Mouse (Mus musculus) inflammation-experienced regulatory T-cells (primary cell): ENCODE results near the gene Zfp667. TPM values are rescaled to one million over a fixed set of nuclear protein-coding genes. Genes with fewer than 3 reads are reported as not detected.

ENCODE experiments used
- polyA plus RNA-seq, 2 experiments: library from polyadenylated mRNA; unstranded; fragments of 100-300 nt; shearing (Covaris generic); gene quantifications; one replicate each; pipeline ENCODE4 v1.2.1; 2017

Gene Zfp667
- polyA plus RNA-seq, result 1 to 10 TPM; 5.1 to 5.5 TPM

DNA sequence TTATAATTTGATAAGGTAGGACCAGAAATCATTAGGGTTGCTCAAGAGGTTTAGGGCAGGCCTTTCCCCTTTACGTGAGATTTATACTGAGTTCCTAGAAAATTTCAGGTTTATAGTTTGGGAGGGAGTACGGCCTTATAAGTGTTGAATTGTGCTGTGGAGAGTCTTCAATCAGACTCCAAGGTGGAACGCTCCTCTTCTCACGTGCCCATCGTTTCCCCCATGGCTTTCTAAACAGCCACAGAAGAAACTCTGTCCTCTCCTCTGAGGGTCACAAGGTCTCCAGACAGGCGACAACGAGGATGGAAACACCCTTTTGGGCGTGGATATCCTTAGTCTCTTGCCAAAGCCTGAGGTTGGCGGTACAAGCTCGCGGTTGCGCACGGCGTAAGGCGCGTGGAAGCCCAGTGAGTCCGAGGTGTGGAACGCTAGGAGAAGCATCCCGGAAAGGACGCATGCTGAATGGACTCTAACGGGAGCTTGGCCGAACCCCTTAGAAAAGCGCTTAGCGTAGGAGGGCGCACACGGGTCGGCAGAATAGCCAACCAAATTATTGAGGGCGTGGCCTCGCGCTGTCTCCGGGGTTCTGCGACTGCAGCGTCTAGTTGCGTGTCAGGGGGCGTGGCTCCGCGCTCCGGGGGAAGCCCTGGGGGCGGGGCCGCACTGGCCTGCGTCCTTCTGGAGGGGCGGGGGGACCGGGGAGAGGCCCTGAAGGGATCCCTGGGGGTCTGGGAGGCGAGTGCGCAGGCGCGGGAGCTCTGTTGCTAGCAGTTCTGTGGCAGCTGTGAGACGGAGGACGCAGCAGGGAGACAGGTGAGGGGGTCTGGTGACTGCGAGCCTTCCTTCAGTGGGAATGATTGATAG is at the start of gene Zfp667:
TSS of gene Zfp667 (plus strand) at position 738 of the 864 bp plus-strand sequence.

DNA sequence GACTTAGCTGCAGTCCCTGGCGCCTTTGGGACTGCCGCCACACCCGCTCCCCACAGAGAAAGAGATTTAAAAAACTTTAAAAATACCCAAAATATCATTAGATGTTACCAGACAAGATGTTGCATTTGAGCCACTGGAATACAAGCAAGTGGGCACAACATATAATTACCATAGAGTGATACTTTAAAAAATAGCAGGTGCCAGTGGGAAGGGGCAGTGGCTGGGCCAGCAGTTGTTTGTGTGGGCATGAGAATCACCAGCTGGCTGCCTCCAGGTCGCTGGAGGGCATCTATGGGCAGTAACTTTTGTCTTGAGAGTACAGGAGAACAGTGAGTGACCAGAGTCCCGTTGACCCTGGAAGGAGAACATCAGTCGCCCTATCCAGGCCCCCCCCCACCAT is 34.0 kb upstream of the Zfp667 start, which contains the start of gene Epp13:
TSS of gene Epp13 (plus strand) at position 301 of the 400 bp plus-strand sequence.

DNA sequence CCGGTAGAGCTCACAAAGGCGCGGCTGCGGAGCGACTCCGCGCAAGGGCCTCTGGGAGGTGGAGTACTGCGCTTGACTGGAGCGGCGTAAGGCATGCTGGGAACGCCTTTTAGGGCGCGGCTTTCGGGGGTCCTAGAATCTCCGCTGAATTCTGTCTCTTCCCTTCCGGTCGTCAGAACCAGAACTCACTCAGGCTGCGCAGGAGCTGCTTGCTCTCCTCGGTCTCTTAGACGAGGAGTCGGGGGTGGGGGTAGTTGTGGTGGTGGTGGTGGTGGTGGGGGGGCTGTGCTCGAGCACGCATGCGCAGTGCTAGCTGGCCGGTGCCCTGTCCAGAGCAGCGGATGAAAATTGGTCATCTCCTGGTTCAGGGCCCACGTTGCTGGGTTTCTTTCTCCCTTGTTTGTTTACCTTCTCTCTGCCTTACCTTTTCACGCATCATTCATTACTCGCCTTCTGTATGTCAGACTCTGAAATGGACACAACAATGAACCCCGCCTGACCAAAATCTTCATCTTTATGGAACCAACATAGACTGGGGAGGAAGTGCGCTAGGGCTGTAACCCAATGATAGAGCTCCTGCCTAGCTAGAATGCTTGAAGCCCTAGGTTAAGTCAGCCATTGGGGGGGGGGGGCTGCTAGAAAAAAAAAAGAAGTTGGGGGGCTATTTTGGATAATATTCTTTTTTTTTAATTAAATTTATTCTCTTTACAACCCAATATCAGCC is 45.0 kb downstream of the Zfp667 start, which contains the start of gene Zfp583:
TSS of gene Zfp583 (minus strand) at position 53 of the 724 bp plus-strand sequence.

DNA sequence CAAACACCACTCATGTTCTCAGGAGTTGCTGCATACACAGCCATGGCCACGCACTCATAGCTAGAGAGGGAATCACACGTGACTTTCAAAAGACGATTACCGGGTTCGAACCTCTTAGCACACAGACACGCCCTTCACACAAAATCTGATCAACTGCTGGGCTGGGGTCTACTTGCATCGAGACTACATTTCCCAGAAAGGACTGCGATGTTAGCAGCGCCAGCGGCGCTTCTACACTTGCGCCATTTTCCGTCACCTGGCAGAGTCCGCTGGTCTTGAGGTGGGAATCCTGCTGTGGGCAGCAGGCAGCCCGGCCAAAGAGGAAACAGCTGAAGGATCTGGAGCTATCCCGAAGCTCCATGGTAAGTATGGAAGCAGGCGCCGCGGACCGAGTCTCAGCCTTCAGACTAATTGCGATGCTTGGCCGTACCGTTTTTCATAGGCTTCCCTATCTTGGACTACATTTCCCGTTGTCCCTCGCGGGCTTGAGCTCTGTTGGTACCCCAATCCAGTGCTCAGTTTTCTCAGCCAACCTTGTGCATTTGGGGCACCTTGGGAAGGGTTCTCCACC is 57.2 kb downstream of the Zfp667 start, which contains the start of gene Gm3854:
TSS of gene Gm3854 (plus strand) at position 259 of the 571 bp plus-strand sequence.

Other genes with a start within 250 kb of the Zfp667 start
- gene Nlrp4c, start 241.4 kb upstream of the Zfp667 start, polyA plus RNA-seq, result 1 to 10 TPM in 1 of 2 experiments, under 1 TPM in 1; 0.17 to 1.1 TPM
- gene Zfp787, start 130.6 kb upstream of the Zfp667 start, polyA plus RNA-seq, result 10 to 100 TPM; 40.9 to 46.6 TPM
- gene Zfp444, start 114.4 kb upstream of the Zfp667 start, polyA plus RNA-seq, result 10 to 100 TPM; 33.6 to 45.1 TPM
- not detected for gene Galp, start 89.5 kb upstream of the Zfp667 start, polyA plus RNA-seq
- 1 to 10 TPM in 1 of 2 experiments, not detected in 1; 4.8 TPM for gene Zscan5b, start 64.3 kb upstream of the Zfp667 start, polyA plus RNA-seq
- not detected for gene Epp13, start 33.9 kb upstream of the Zfp667 start, polyA plus RNA-seq
- gene Zfp583, start 44.7 kb downstream of the Zfp667 start, polyA plus RNA-seq, result 1 to 10 TPM; 1.4 to 1.9 TPM
- gene Gm3854, start 57.2 kb downstream of the Zfp667 start, polyA plus RNA-seq, result 1 to 10 TPM in 1 of 2 experiments, under 1 TPM in 1; 0.20 to 5.5 TPM
- gene Zfp78, start 76.7 kb downstream of the Zfp667 start, polyA plus RNA-seq, result 1 to 10 TPM; 4.2 to 7.7 TPM
- gene Zfp28, start 96.7 kb downstream of the Zfp667 start, polyA plus RNA-seq, result 10 to 100 TPM; 10.9 to 13.5 TPM
- gene Smim17, start 112.1 kb downstream of the Zfp667 start, polyA plus RNA-seq, result under 1 TPM in 1 of 2 experiments, not detected in 1; 0.67 TPM
- not detected for gene Gm20715, start 123.7 kb downstream of the Zfp667 start, polyA plus RNA-seq
- gene Olfr1344, start 152.1 kb downstream of the Zfp667 start, polyA plus RNA-seq, result under 1 TPM in 1 of 2 experiments, not detected in 1; 0.14 TPM
- under 1 TPM; 0.07 to 0.11 TPM for gene Olfr1336, start 169.6 kb downstream of the Zfp667 start, polyA plus RNA-seq
- gene Olfr1346, start 180.5 kb downstream of the Zfp667 start, polyA plus RNA-seq, result 1 to 10 TPM in 1 of 2 experiments, under 1 TPM in 1; 0.14 to 1.1 TPM
- not detected for gene Olfr5, start 200.4 kb downstream of the Zfp667 start, polyA plus RNA-seq
- gene Olfr1347, start 213.2 kb downstream of the Zfp667 start, polyA plus RNA-seq, result under 1 TPM in 1 of 2 experiments, not detected in 1; 0.17 TPM
- gene Olfr1348, start 222.2 kb downstream of the Zfp667 start, polyA plus RNA-seq, result under 1 TPM in 1 of 2 experiments, not detected in 1; 0.12 TPM
- gene Olfr1349, start 236.4 kb downstream of the Zfp667 start, polyA plus RNA-seq, result under 1 TPM; 0.11 to 0.59 TPM